Mouse (Mus musculus) ovary, postnatal 10 days (tissue): ENCODE data around the gene H2-D1.
"Not testable (repeated sequence)": the region's sequence is repeated elsewhere in the genome, so short reads cannot be mapped to it uniquely, and the experiment has no call there.

Experiments used
- DNase-seq: peaks from one replicate; pipeline ENCODE4 v3.0.0; 2022; ENCODE audit warnings: low spot score

The H2-D1 gene

DNA sequence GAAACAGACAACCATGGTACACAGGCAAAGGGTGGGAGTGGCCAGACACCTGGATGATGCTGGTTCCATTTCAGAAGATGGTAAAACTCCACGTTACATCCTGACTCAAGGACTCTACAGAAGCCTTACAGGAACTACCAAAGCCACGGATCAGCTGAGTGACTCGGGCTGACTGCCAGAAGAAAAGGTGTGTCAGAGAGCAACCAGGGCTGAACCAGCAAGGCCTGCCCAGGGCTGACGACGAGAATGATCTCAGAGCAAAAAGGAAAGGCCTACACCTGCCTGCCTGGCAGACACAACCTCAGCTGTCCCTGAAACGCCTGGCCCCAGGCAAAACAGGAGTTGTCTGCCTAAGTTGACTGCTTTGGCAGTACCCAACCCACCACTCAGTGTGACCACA, 41.9 kb downstream of the H2-D1 start:
- DNase-seq: no peak

GRCm38 (mm10) chr17:35304921-35305320, 42.4 kb downstream of the H2-D1 start:
- DNase-seq: not testable (repeated sequence)
